Mouse (Mus musculus) neutrophil, adult 59 days (primary cell): ENCODE results near the gene Samt3. TPM values are rescaled to one million over a fixed set of nuclear protein-coding genes. Genes with fewer than 3 reads are reported as not detected.

Source experiments
- total RNA-seq, 2 experiments: library from RNA; stranded (reverse); gene quantifications; 1 replicate in 1 of 2; 2 replicates in 1 of 2; pipeline ENCODE4 v1.2.4; 2023

Gene Samt3
- total RNA-seq = not detected

GRCm38 (mm10) chrX:86043899-86044298 lies at the start of gene Samt3:
Gene Samt3 (plus strand): TSS chrX:86044199.

Other genes starting within 250 kb of the Samt3 start
- gene 5430427O19Rik, start 173.8 kb upstream of the Samt3 start, total RNA-seq = 1 to 10 TPM; 3.7 to 4.6 TPM
- not detected for gene Nr0b1, start 147.6 kb downstream of the Samt3 start, total RNA-seq